Mouse (Mus musculus): ENCODE results near the gene Nadk.
A peak's percentile ranks its signal among the peaks of the same experiment; 100 is the strongest.

Gene Nadk

GRCm38 (mm10) chr4:155603801-155604200 is 41.6 kb downstream of the Nadk start:
- no peak for DNase-seq

DNA sequence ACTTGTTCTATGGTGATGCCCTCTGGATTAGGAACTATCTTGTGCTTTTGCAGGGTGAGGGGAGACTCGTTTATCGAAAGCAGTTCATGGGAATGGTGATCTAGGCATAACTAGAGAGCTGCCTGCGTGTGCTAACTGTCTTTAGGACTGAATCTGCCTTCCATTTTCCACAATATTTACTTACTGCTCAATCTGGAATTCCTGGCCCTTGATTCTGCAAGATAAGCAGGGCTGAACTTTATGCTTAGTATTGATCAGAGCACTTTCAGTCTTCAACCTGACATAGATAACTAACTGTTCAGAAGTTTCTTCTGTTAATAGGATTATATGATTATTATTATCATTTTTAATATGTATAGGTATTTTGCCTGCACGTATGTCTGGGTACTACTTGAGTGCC is 43.0 kb downstream of the Nadk start:
- DNase-seq, result no peak

DNA sequence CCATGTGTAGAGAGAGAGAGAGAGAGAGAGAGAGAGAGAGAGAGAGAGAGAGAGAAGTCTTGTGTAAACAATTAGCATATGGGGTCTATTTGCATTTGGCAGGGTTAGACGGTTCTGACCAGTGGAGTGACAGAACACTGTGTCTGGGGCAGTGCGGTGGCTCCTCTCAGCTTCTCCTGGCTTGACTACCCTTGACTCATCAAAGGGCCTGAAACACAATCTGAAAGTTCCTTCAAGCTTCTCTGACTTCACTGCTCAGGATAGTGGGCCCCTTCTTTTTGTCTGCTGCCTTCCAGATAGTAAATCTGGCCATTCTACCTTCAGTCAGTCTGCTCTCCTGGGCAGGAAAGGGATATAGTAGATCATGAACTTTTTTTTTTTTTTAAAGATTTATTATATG is 44.6 kb downstream of the Nadk start:
- DNase-seq, result no peak

DNA sequence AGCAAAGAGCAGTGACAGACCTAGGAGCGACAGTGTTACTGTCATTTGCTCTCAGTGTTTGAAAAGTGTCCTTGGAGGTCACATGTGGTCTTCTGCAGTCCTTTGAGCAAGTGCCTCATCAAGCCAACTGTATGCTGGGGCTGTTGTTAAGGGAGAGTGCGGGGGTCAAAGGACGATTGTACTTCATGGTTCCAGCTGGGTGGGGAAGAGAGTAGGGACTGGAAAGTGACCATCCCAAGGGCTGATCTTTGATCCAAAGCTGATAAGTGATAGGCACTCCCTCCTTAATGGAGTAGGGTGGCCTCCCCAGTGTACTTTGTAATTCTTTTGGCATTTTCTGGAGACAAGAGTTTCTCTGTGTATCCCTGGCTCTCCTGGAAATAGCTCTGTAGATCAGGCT is 49.7 kb downstream of the Nadk start:
- no peak for DNase-seq

- DNase-seq, result no peak
Measured at GRCm38 (mm10) chr4:155613264-155613663, 51.1 kb downstream of the Nadk start.

- no peak for DNase-seq
Measured at GRCm38 (mm10) chr4:155618321-155618720, 56.1 kb downstream of the Nadk start.

DNA sequence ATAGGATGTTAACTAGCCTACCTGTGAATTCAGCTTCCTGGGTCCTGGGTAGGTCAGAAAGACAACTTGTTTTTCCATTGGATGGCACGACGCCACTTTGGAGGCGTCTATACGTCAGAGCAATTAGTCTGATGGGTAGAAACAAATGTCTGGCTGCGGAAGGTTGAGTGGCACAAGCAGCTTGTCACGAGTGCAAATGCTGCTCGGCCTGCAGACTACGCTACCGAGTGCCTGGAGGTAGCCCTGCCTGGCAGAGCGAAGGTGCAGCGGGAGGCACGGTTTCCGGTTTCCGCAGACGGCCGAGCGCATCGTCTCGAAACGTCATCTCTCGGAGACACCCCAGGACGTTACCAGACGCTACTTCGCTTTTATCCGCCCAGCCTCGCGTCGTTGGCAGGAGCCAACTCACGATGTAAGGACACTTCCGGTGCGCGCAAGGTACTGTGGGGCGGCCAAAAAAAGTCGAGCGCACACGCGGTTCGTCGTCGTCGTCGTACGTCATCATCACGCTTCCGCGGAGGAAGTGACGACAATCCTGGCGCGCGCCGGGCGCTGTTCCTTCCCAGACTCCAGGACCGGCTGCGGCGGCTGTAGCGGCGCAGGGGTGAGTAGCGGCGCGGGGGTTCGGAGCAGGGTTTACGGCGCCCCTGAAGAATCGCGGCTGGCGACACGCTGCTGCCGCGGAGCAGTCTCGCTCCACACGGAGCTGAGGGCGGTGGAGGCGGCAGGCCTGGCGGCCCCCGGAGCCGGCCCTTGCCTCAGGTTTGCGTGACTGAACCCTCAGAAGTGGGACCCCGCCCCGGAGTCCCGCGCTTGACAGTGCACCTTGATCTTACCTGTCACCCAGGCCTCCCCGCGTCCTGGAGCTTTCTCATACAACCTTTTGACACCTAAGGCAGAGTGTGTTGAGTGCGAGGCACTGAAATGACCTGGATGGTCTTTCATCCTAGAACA is 62.4 kb downstream of the Nadk start, which contains the start of gene Cdk11b:
Cdk11b (plus strand) TSS at position 517 of the 954 bp plus-strand sequence.
- peak; percentile 97 for DNase-seq

GRCm38 (mm10) chr4:155630267-155630666 is 68.1 kb downstream of the Nadk start:
- DNase-seq, result no peak

- no peak for DNase-seq
Measured at GRCm38 (mm10) chr4:155635766-155636499, 73.8 kb downstream of the Nadk start.

Data from cerebellum, adult 18-20 months (tissue).